Comparison of ENCODE assay signal across 13 mouse cellular contexts in genomic region chr3:65647592-65647991, GRCm38 (mm10). TPM values are rescaled to one million over a fixed set of nuclear protein-coding genes. Genes with fewer than 3 reads are reported as not detected.
"Had no signal": no experiment of that assay in that cellular context is flagged by ENCODE, and none has a peak within 500 bp of the region (broad histone marks: within the 10 kb centered on the region; RNA-seq: fewer than 3 reads in every experiment).

No protein-coding gene starts in this region.

- H3K4me1 ChIP-seq: liver, embryonic 15.5 days; neural tube, embryonic 13.5 days had no signal

- H3K4me2 ChIP-seq: intestine, embryonic 15.5 days; limb, embryonic 13.5 days; liver, embryonic 15.5 days; neural tube, embryonic 13.5 days had no signal

- H3K36me3 ChIP-seq: intestine, embryonic 15.5 days; limb, embryonic 13.5 days; liver, embryonic 15.5 days; midbrain, embryonic 10.5 days; neural tube, embryonic 13.5 days had no signal

- ATAC-seq: intestine, embryonic 15.5 days; midbrain, embryonic 16.5 days had no signal

- H3K4me3 ChIP-seq: intestine, embryonic 15.5 days; limb, embryonic 13.5 days; liver, embryonic 15.5 days; midbrain, embryonic 10.5 days; neural tube, embryonic 13.5 days had no signal

- H3K9me3 ChIP-seq: intestine, embryonic 15.5 days; limb, embryonic 13.5 days; liver, embryonic 15.5 days; midbrain, embryonic 10.5 days; neural tube, embryonic 13.5 days had no signal

- H3K27ac ChIP-seq: intestine, embryonic 15.5 days; limb, embryonic 13.5 days; liver, embryonic 15.5 days; midbrain, embryonic 10.5 days; neural tube, embryonic 13.5 days had no signal

- DNase-seq: kidney, adult 18-20 months; kidney, postnatal 10 days; left cerebral cortex, postnatal 4 days; lung, postnatal 10 days; right cerebral cortex, adult 18-20 months; right cerebral cortex, postnatal 25 days had no signal

- H3K27me3 ChIP-seq: intestine, embryonic 15.5 days; liver, embryonic 15.5 days; neural tube, embryonic 13.5 days had no signal

- H3K9ac ChIP-seq: intestine, embryonic 15.5 days; limb, embryonic 13.5 days; liver, embryonic 15.5 days; neural tube, embryonic 13.5 days had no signal

RNA-seq across cellular contexts. Expression of gene Lekr1, which starts 18.4 kb away (rescaled TPM):
- polyA plus RNA-seq: liver, adult 2 months had no signal
